Mouse (Mus musculus): Measurements from ENCODE around the gene Zswim3.

The Zswim3 gene

GRCm38 (mm10) chr2:164815348-164815747, 10.4 kb downstream of the Zswim3 start:
- POLR2A ChIA-PET, result interaction anchor here (0.5 to 18.2 kb wide), 17 partner anchors 8 to 666 kb away, joined by 3 to 694 read pairs (median 5); partner anchors contain the start of genes Acot8 (in 3 of the 4), Zswim3 (in 3 of the 4), Ctsa (in 2 of the 4) and Neurl2 (in 2 of the 4)
- CTCF ChIA-PET, result interaction anchor here (0.6 to 2.4 kb wide), 4 partner anchors 21 to 146 kb away, joined by 3 to 10 read pairs (median 3); no protein-coding TSS in a partner anchor

- ChIA-PET CTCF (interaction anchor here in 3 of 4 experiments (0.6 to 2.4 kb wide), 3 partner anchors 22 to 90 kb away, joined by 3 to 10 read pairs (median 3); no protein-coding TSS in a partner anchor), POLR2A (interaction anchor here in 3 of 4 experiments (0.6 to 18.2 kb wide), 15 partner anchors 9 to 667 kb away, joined by 3 to 694 read pairs (median 6); partner anchors contain the start of genes Acot8 (in 3 of the 3), Zswim3 (in 3 of the 3), Ctsa (in 2 of the 3) and Neurl2 (in 2 of the 3))
Observed at GRCm38 (mm10) chr2:164815821-164816220, 10.9 kb downstream of the Zswim3 start.

- ChIA-PET CTCF (interaction anchor here in 2 of 4 experiments (1.4 to 1.8 kb wide), 3 partner anchors 23 to 26 kb away, joined by 3 to 14 read pairs (median 5); no protein-coding TSS in a partner anchor), POLR2A (interaction anchor here in 3 of 4 experiments (0.7 to 18.2 kb wide), 18 partner anchors 9 to 95 kb away, joined by 3 to 694 read pairs (median 6); partner anchors contain the start of genes Acot8 (in 3 of the 3), Zswim3 (in 3 of the 3), Ctsa (in 2 of the 3) and Neurl2 (in 2 of the 3))
Observed at GRCm38 (mm10) chr2:164817206-164817605, 12.3 kb downstream of the Zswim3 start.

- POLR2A ChIA-PET, result interaction anchor here (0.6 to 18.2 kb wide), 20 partner anchors 8 to 94 kb away, joined by 3 to 694 read pairs (median 6); partner anchors contain the start of genes Acot8 (in 3 of the 4), Zswim3 (in 3 of the 4), Ctsa (in 2 of the 4) and Neurl2 (in 2 of the 4)
- CTCF ChIA-PET, result interaction anchor here in 3 of 4 experiments (0.7 to 1.8 kb wide), 5 partner anchors 11 to 44 kb away, joined by 3 to 14 read pairs (median 3); no protein-coding TSS in a partner anchor
Observed at GRCm38 (mm10) chr2:164817703-164818102, 12.8 kb downstream of the Zswim3 start.

- ChIA-PET POLR2A (interaction anchor here in 3 of 4 experiments (0.5 to 18.2 kb wide), 19 partner anchors 14 to 975 kb away, joined by 3 to 694 read pairs (median 75); partner anchors contain the start of genes Acot8 (in 3 of the 3), Ctsa (in 3 of the 3), Neurl2 (in 3 of the 3) and Zswim3 (in 3 of the 3)), CTCF (interaction anchor here in 3 of 4 experiments (0.6 to 3.3 kb wide), 8 partner anchors 12 to 94 kb away, joined by 3 to 19 read pairs (median 4); partner anchors contain the start of genes Ctsa (in 1 of the 3) and Zfp335 (in 1 of the 3))
Observed at GRCm38 (mm10) chr2:164821060-164821459, 16.2 kb downstream of the Zswim3 start.

- CTCF ChIA-PET, result interaction anchor here (0.6 to 3.3 kb wide), 23 partner anchors 10 to 322 kb away, joined by 3 to 52 read pairs (median 5); partner anchors contain the start of genes Ctsa (in 2 of the 4), Neurl2 (in 2 of the 4), Acot8 (in 1 of the 4) and Pltp (in 1 of the 4)
- POLR2A ChIA-PET, result interaction anchor here (0.6 to 18.2 kb wide), 88 partner anchors 9 to 751 kb away, joined by 3 to 694 read pairs (median 5); partner anchors contain the start of genes Acot8 (in 4 of the 4), Zswim3 (in 4 of the 4), Ctsa (in 3 of the 4) and Neurl2 (in 3 of the 4)
Observed at GRCm38 (mm10) chr2:164822636-164823165, 17.8 kb downstream of the Zswim3 start, which contains the start of gene Zswim1. TSS of gene Zswim1 (plus strand) at chr2:164822686.

- CTCF ChIA-PET, result interaction anchor here (0.6 to 3.3 kb wide), 25 partner anchors 9 to 363 kb away, joined by 3 to 52 read pairs (median 4); partner anchors contain the start of genes Acot8 (in 2 of the 4), Ctsa (in 2 of the 4), Neurl2 (in 2 of the 4) and Zswim3 (in 2 of the 4)
- POLR2A ChIA-PET, result interaction anchor here (0.6 to 18.2 kb wide), 90 partner anchors 8 to 752 kb away, joined by 3 to 694 read pairs (median 5); partner anchors contain the start of genes Acot8 (in 4 of the 4), Ctsa (in 4 of the 4), Zswim3 (in 4 of the 4) and Neurl2 (in 3 of the 4)
Observed at GRCm38 (mm10) chr2:164823181-164823585, 18.3 kb downstream of the Zswim3 start.

- ChIA-PET POLR2A (interaction anchor here (0.6 to 18.2 kb wide), 92 partner anchors 9 to 1772 kb away, joined by 3 to 694 read pairs (median 6); partner anchors contain the start of genes Acot8 (in 4 of the 4), Ctsa (in 4 of the 4), Zswim3 (in 4 of the 4) and Neurl2 (in 3 of the 4)), CTCF (interaction anchor here (0.5 to 4.6 kb wide), 17 partner anchors 9 to 610 kb away, joined by 3 to 52 read pairs (median 5); partner anchors contain the start of genes Acot8 (in 2 of the 4), Zswim3 (in 2 of the 4), Ctsa (in 1 of the 4) and Gm20458 (in 1 of the 4))
Observed at GRCm38 (mm10) chr2:164823969-164824368, 19.1 kb downstream of the Zswim3 start.

- ChIA-PET CTCF (interaction anchor here in 3 of 4 experiments (0.5 to 4.6 kb wide), 6 partner anchors 30 to 700 kb away, joined by 3 to 22 read pairs (median 6); no protein-coding TSS in a partner anchor), POLR2A (interaction anchor here in 3 of 4 experiments (0.6 to 18.2 kb wide), 33 partner anchors 8 to 985 kb away, joined by 3 to 694 read pairs (median 22); partner anchors contain the start of genes Acot8 (in 3 of the 3), Ctsa (in 3 of the 3), Neurl2 (in 3 of the 3) and Zswim3 (in 3 of the 3))
Observed at GRCm38 (mm10) chr2:164825521-164825920, 20.6 kb downstream of the Zswim3 start.

- CTCF ChIA-PET, result interaction anchor here in 3 of 4 experiments (0.6 to 4.6 kb wide), 7 partner anchors 10 to 437 kb away, joined by 3 to 22 read pairs (median 3); no protein-coding TSS in a partner anchor
- POLR2A ChIA-PET, result interaction anchor here in 3 of 4 experiments (0.7 to 18.2 kb wide), 31 partner anchors 8 to 86 kb away, joined by 3 to 694 read pairs (median 5); partner anchors contain the start of genes Acot8 (in 3 of the 3), Zswim3 (in 3 of the 3), Ctsa (in 2 of the 3) and Neurl2 (in 2 of the 3)
Observed at GRCm38 (mm10) chr2:164827146-164827850, 22.4 kb downstream of the Zswim3 start.

- ChIA-PET POLR2A (interaction anchor here in 3 of 4 experiments (0.5 to 18.2 kb wide), 14 partner anchors 9 to 88 kb away, joined by 3 to 694 read pairs (median 5); partner anchors contain the start of genes Acot8 (in 2 of the 3), Ctsa (in 2 of the 3), Neurl2 (in 2 of the 3) and Zswim3 (in 2 of the 3)), CTCF (no interaction called here)
Observed at GRCm38 (mm10) chr2:164828437-164828836, 23.5 kb downstream of the Zswim3 start, which contains the start of gene Spata25. TSS of gene Spata25 (minus strand) at chr2:164828537.

GRCm38 (mm10) chr2:164829090-164829489, 24.2 kb downstream of the Zswim3 start:
- ChIA-PET CTCF (interaction anchor here in 1 of 4 experiments (0.6 kb wide), 1 partner anchor 35 kb away, joined by 3 read pairs; no protein-coding TSS in a partner anchor), POLR2A (interaction anchor here in 2 of 4 experiments (0.6 to 18.2 kb wide), 9 partner anchors 9 to 48 kb away, joined by 3 to 694 read pairs (median 134); partner anchors contain the start of genes Acot8 (in 2 of the 2), Ctsa (in 2 of the 2), Neurl2 (in 2 of the 2) and Zswim3 (in 2 of the 2))

- ChIA-PET POLR2A (interaction anchor here in 3 of 4 experiments (0.5 to 19.6 kb wide), 19 partner anchors 7 to 1768 kb away, joined by 3 to 527 read pairs (median 6); partner anchors contain the start of genes Acot8 (in 3 of the 3), Zswim1 (in 3 of the 3), Zswim3 (in 3 of the 3) and Spata25 (in 2 of the 3)), CTCF (interaction anchor here in 1 of 4 experiments (1.1 kb wide), 1 partner anchor 15 kb away, joined by 3 read pairs; no protein-coding TSS in a partner anchor)
Observed at GRCm38 (mm10) chr2:164831029-164831428, 26.1 kb downstream of the Zswim3 start.

- CTCF ChIA-PET, result interaction anchor here in 3 of 4 experiments (0.5 to 2.8 kb wide), 21 partner anchors 9 to 251 kb away, joined by 3 to 24 read pairs (median 4); partner anchors contain the start of genes Zswim1 (in 2 of the 3), Pltp (in 1 of the 3) and Snx21 (in 1 of the 3)
Observed at GRCm38 (mm10) chr2:164832032-164832747, 27.3 kb downstream of the Zswim3 start.

GRCm38 (mm10) chr2:164832748-164833301, 27.9 kb downstream of the Zswim3 start, which contains the start of gene Ctsa:
TSS of gene Ctsa (plus strand) at chr2:164832873.
- POLR2A ChIA-PET, result interaction anchor here (0.6 to 19.6 kb wide), 62 partner anchors 8 to 565 kb away, joined by 3 to 527 read pairs (median 5); partner anchors contain the start of genes Acot8 (in 3 of the 4), Zswim1 (in 3 of the 4), Zswim3 (in 3 of the 4) and Pcif1 (in 2 of the 4)
- CTCF ChIA-PET, result interaction anchor here (0.5 to 2.8 kb wide), 23 partner anchors 10 to 754 kb away, joined by 3 to 24 read pairs (median 4); partner anchors contain the start of genes Zswim1 (in 2 of the 4), Pltp (in 1 of the 4) and Snx21 (in 1 of the 4)

More at GRCm38 (mm10) chr2:164832032-164832747, 27.3 kb downstream of the Zswim3 start:
- POLR2A ChIA-PET, result interaction anchor here (0.6 to 19.6 kb wide), 55 partner anchors 9 to 116 kb away, joined by 3 to 527 read pairs (median 6); partner anchors contain the start of genes Acot8 (in 3 of the 4), Zswim1 (in 3 of the 4), Zswim3 (in 3 of the 4) and Pcif1 (in 2 of the 4)

Measured in embryonic stem cell, embryonic (primary cell).